Mouse (Mus musculus): ENCODE data around the gene Polr3g.
"Not testable (repeated sequence)": the region's sequence is repeated elsewhere in the genome, so short reads cannot be mapped to it uniquely, and the experiment has no call there.

Gene Polr3g

DNA sequence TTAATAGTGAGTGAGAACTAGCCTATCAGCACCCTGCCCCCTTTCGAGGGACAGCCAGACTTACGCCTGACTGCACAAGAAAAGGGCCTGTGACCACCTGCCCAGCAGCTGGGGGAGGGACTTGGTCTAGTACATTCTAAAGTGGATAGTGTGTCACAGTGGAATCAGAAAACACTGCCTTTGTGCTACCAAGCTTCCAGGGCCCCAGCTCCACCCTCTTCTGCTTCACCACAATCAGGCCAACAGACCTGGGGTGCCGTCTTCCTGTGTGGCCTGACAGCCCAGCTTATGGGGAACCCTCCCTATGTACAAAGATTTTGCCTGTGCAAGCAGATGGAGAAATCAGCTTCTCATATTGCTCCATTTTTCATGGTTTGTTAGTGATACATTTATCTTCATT is 81.4 kb downstream of the Polr3g start:
- DNase-seq (ENCODE audit: low read depth): peak; percentile 36

DNA sequence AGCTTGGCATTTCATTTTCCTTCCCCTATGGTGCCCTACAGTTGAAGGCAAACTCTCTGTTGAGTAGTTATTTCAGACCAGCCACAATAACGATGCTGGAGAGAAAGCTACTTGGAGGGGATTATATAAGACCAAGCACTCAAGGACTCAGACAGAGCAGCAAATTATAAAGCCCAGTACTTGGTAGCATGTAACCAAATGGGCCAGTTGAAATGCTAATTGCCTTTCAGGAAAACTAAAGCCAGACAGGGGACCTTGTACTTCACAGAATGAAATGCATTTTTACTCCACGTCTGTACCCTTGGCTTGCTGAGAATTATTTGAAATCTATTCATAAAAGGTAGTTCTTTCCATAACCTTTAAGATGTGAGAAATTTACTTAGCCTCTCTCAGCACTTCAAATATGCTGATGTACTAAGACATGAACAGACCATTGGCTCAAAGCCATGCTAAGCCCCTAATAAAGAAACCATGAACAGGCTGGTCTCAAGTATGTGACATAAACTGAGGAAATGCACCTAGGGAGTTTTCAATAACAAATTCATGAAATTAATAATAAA is 82.1 kb downstream of the Polr3g start:
- DNase-seq (ENCODE audit: low read depth): no peak

DNA sequence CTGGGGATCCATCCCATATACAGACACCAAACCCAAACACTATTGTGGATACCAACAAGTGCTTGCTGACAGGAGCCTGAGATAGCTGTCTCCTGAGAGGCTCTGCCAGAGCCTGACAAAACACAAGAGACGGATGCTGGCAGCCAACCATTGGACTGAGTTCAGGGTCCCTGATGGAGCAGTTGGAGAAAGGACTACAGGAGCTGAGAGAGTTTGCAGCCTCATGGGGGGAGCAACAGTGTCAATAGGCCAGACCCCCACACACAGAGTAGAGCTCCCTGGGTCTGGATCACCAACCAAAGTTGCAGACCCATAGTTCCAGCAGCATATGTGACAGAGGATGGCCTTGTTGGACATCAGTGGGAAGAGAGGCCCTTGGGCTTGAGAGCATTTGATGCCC is 83.0 kb downstream of the Polr3g start:
- DNase-seq (ENCODE audit: low read depth): not testable (repeated sequence)

Measured in 416B (cell line).